Mouse (Mus musculus) megakaryocyte, adult 5-6 weeks (primary cell): ENCODE data around the gene Zfp74. TPM values are rescaled to one million over a fixed set of nuclear protein-coding genes. Genes with fewer than 3 reads are reported as not detected.
A peak's percentile ranks its signal among the peaks of the same experiment; 100 is the strongest.

Source experiments
- ATAC-seq: 2 replicates; pipeline ENCODE4 v1.8.0; 2016; ENCODE audit warnings: mild to moderate bottlenecking, inconsistent platforms; ENCODE audit not compliant: poor library complexity, severe bottlenecking
- total RNA-seq, 2 experiments: library from RNA; stranded (forward) in 1 of 2; stranded (reverse) in 1 of 2; fragments of 153-499, 151-499 nt in 1 of 2; fragments of 221-1000, 200-1000 nt in 1 of 2; gene quantifications; 2 replicates each; pipeline versions ENCODE4 v1.2.3 to v1.2.4; 2015 to 2017

The Zfp74 gene
- total RNA-seq (2015), result 6.7 and 6.9 TPM in 2 replicates
- 2.9 and 3.5 TPM in 2 replicates for total RNA-seq (2017)

- peak; percentile 89 for ATAC-seq
Measured at GRCm38 (mm10) chr7:29953513-29954401, at the start of gene Zfp74. Gene Zfp74 (minus strand): TSS chr7:29954089.

DNA sequence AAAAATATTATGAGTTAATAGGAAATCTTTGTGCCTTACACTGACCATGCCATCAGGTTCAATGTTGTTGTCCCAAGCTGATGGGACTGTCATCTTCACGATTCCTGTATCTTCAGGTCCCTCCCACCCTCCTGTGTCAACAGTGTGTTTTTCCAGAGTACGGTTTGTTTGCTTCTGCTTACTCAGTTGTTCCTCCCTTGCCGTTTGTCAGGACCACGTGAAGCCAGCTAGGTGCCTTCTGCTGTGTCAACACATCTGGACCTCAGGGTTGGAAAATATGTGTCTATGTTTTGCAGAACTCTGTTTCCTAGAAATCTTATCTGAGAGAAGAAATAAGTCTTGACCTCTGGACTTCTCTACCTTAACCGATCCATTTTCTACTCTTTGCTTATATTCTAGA lies 46.7 kb upstream of the Zfp74 start:
- ATAC-seq, result no peak

- ATAC-seq, result no peak
Measured at GRCm38 (mm10) chr7:29995134-29995533, 41.2 kb upstream of the Zfp74 start.

DNA sequence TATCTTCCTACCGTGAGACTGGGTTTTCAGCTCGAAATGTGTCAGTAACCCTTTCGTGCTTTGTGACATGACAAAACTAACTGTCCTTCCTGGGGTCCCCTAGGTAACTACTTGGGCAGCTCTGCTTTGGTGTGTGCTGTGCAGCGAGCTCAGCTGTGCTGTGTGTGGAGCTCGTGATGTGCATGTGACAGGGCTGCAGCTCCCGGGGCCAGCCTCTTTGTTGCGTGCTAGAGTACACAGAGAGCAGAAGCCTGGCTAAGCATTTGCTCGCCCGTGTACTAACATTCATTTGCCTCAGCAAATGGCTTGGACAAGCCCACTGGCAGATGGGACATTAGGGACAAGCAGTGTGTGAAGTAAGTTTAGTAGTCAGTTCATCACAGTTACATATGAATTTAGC lies 39.5 kb upstream of the Zfp74 start:
- no peak for ATAC-seq

DNA sequence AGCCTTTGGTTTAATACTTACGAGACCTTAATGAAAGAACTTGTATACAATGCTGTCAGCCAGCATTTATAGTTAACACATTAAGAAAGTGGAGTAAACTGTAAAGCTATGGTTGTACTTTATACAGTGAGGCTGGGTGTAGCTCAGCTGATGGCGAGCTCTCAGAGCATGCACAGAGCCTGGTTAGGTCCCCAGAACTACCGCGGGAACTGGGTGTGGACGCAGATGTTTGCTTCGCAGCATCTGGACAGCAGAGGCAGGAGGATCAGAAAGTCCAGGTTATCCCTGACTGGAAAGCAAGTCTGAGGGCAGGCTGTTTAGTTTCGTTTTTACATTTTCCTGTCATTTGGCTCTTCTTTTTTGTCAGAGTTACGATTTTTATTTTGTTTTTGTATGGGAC lies 38.8 kb upstream of the Zfp74 start:
- no peak for ATAC-seq

- no peak for ATAC-seq
Measured at GRCm38 (mm10) chr7:29989031-29989430, 35.1 kb upstream of the Zfp74 start.

GRCm38 (mm10) chr7:29987551-29987950 lies 33.7 kb upstream of the Zfp74 start:
- ATAC-seq, result no peak

GRCm38 (mm10) chr7:29986101-29986500 lies 32.2 kb upstream of the Zfp74 start:
- no peak for ATAC-seq

DNA sequence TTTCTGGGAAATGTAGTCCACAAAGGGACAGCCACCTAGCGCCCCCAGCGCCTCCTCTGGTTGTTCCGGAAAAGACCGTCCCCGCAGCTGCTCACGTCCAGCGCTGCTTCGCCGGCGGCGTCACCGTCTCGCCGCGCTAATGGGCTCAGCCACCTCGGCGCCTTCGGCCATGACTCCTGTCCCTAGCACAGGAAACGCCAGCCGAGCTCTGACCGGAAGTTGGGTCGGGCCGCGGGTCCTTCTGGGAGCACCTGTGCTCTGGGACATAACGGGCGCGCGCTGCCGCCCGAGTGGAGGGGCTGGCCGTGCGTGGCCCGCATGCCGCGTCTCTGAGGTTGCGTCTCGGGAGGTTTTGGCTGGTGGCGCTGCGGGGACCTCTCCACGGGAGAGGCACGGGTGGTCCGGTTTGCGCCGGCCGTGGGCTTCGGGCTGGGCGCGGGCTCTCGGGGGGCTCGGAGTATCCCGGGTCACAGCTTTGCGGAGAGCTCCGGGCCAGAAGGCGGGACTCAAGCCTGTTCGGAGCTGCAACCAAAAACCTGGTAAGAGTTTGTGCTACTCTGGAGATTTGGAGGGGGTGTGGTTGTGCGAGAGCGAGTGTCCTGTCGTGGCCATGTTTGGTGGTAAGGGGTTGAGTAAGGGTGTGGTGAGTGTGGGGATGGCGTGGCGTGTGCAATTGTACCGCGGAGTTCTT lies 29.9 kb upstream of the Zfp74 start, which contains the start of gene Zfp568:
TSS of gene Zfp568 (plus strand) at position 266 of the 691 bp plus-strand sequence.
- ATAC-seq, result peak; percentile 97

- ATAC-seq, result no peak
Measured at GRCm38 (mm10) chr7:29983340-29983689, 29.4 kb upstream of the Zfp74 start.

DNA sequence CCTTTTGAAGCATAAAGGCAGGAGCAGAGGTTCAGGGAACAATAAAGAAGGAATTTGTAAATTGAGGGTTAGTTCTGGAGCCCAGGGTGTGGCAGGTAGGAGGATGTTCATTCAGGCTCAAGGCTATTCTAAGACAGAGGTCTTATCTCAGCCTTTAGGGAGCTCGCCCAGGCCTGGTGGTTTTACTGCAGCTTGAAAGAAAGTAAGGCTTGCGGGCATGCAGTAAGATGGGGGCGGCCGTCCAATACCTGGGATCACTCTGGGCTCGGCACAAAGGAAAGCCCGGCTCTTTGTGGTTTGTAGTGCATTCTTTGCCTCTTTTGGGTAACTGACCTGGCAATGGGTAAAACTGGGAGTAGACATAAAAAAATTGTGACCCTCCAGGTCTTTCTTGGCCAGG lies 29.0 kb upstream of the Zfp74 start:
- ATAC-seq, result no peak

GRCm38 (mm10) chr7:29982341-29982740 lies 28.5 kb upstream of the Zfp74 start:
- no peak for ATAC-seq

GRCm38 (mm10) chr7:29981860-29982259 lies 28.0 kb upstream of the Zfp74 start:
- no peak for ATAC-seq

- no peak for ATAC-seq
Measured at GRCm38 (mm10) chr7:29981455-29981854, 27.6 kb upstream of the Zfp74 start.

- ATAC-seq, result no peak
Measured at GRCm38 (mm10) chr7:29980761-29981160, 26.9 kb upstream of the Zfp74 start.

- no peak for ATAC-seq
Measured at GRCm38 (mm10) chr7:29970686-29971085, 16.8 kb upstream of the Zfp74 start.

- peak; percentile 72; the same call in 1 of the 2 replicates for ATAC-seq
Measured at GRCm38 (mm10) chr7:29965115-29965810, 11.4 kb upstream of the Zfp74 start.

DNA sequence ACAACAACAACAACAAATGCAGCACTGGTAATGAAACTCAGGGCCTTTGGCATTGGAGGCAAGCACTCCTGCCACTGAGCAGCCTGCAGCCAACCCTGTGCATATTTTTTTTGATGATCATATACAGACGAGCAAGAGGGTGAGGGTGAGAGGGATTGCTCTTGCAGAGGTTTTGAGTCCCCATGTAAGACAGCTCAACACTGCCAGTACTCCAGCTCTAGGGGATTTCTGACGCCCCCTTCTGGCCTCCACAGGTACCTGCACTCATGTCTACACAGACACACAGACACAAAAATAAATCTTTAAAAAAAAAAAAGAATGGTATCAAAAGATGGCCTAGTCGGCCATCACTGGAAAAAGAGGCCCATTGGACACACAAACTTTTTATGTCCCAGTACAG lies 5.1 kb upstream of the Zfp74 start:
- no peak for ATAC-seq

DNA sequence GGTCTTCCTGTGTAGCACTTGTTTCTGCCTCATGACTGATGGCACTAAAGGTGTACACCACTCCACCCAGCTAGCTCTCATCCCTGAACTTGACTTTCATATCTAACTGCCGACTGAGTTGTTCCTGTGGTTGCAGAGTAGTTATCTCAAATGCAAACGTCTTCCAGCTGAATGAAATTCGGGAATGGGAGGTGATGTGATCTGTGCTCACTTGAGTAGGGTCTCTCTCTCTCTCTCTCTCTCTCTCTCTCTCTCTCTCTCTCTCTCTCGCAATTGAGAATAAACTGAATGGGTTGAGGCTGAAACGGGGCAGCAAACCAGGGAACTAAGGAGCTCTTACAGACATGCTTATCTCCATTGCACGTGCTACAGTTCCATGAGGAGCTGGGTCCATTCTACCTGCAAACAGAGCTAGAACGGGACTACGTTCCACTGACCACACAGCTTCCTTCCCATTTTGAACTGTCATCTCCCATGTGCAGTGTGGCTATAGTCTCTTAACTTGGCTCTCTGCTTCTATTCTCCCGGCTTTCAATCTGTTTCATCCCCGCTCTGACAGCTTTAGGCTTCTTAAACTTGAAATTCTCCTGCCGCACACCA lies 4.3 kb upstream of the Zfp74 start:
- no peak for ATAC-seq

DNA sequence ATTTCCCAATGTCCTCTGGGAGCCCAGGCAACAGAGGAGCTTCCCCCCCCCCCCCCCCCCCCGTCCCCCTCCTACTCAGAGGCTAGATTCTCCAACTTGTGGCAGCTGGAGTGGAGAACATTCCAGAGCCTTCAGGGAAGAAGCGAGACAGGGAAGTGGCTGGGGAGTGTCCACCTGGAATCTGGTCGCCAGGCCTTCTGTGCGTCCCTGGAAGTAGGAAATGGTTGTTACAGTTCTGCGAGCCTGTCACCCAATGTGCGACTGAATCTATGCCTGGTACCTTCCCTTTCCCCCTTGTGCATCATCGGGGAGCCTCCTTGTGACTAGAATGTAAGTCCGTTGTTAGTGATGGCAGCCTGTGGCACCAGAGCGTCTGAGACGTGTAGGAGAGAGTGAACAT lies 2.4 kb upstream of the Zfp74 start:
- no peak for ATAC-seq

DNA sequence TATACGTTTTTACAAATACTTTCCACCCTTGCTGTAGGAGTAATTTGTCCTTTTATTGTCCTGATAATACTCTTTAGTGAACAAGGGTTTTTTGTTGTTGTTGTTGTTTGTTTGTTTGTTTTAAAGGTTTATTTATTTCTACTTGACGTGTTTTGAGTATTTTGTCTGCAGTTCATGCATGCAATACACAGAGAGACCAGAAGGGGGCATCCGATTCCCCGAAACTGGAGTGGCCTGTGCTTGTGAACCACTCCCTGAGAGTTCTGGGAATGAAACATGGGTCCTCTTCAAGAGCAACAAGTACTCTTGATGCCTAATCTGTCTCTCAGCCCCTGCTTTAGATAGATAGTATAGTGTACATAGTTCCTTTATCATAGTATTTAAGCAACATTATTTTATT lies 842 bp upstream of the Zfp74 start:
- ATAC-seq, result peak; percentile 53; the same call in 1 of the 2 replicates
